Mouse (Mus musculus) embryonic facial prominence, embryonic 12.5 days (tissue): ENCODE measurements around the gene Foxm1. TPM values are rescaled to one million over a fixed set of nuclear protein-coding genes. Genes with fewer than 3 reads are reported as not detected.

ENCODE experiments used
- polyA plus RNA-seq: library from polyadenylated mRNA; unstranded; fragments of >200 nt; fragmentation: Nextera tagmentation; extraction: Ambion mirVana; gene quantifications from 2 replicates; pipeline ENCODE4 v1.2.1, GENCODE M21; 2016

Foxm1 gene
- polyA plus RNA-seq, 1 experiment from 2014 or later = 45.1 TPM

Other genes starting within 250 kb of the Foxm1 start
- 108 and 110 TPM in 2 replicates for gene Tspan9, start 219.4 kb upstream of the Foxm1 start, polyA plus RNA-seq
- 2.4 and 3.6 TPM in 2 replicates for gene Tead4, start 62.1 kb upstream of the Foxm1 start, polyA plus RNA-seq
- gene Tulp3, start 7.1 kb upstream of the Foxm1 start, polyA plus RNA-seq = 29.1 and 29.3 TPM in 2 replicates
- 160 and 166 TPM in 2 replicates for gene Rhno1, start 56 bp upstream of the Foxm1 start, polyA plus RNA-seq
- gene Tex52, start 12.5 kb downstream of the Foxm1 start, polyA plus RNA-seq = 0.42 and 0.85 TPM in 2 replicates
- not detected in 2 replicates for gene Gm44596, start 12.5 kb downstream of the Foxm1 start, polyA plus RNA-seq
- gene Nrip2, start 36.3 kb downstream of the Foxm1 start, polyA plus RNA-seq = 3.6 and 3.7 TPM in 2 replicates
- 38.4 and 40.0 TPM in 2 replicates for gene Itfg2, start 62.0 kb downstream of the Foxm1 start, polyA plus RNA-seq
- gene Fkbp4, start 75.7 kb downstream of the Foxm1 start, polyA plus RNA-seq = 502 TPM in 2 replicates
- 0.10 TPM in 1 of 2 replicates, not detected in the other for gene Pzp, start 163.8 kb downstream of the Foxm1 start, polyA plus RNA-seq
- 0.59 and 0.65 TPM in 2 replicates for gene A2ml1, start 218.6 kb downstream of the Foxm1 start, polyA plus RNA-seq